In genomic region chr17:6812851-6813191, GRCm38 (mm10) we compare ENCODE assay signal across 11 mouse cellular contexts. TPM values are rescaled to one million over a fixed set of nuclear protein-coding genes. Genes with fewer than 3 reads are reported as not detected.
A peak's percentile ranks its signal among the peaks of the same experiment; 100 is the strongest.
DNase-seq lines count a peak whose midpoint lies in the region; ATAC-seq and TF ChIP-seq lines count a peak whose summit lies in the region.
"Had no signal": no experiment of that assay in that cellular context is flagged by ENCODE, and none has a peak within 500 bp of the region (broad histone marks: within the 10 kb centered on the region; RNA-seq: fewer than 3 reads in every experiment).

No protein-coding gene starts in this region.

- no peaks in the 10 kb centered on the region for H3K9me3 ChIP-seq in limb, embryonic 11.5 days (ENCODE audit: control insufficient read depth, low read length)
- H3K9me3 ChIP-seq in limb, embryonic 10.5 days (replicated peaks), result no peaks in the 10 kb centered on the region
- H3K9me3 ChIP-seq in neural tube, embryonic 14.5 days (ENCODE audit: control insufficient read depth, low read length), result no peaks in the 10 kb centered on the region
- H3K9me3 ChIP-seq: G1E; midbrain, embryonic 12.5 days had no signal

- no peaks in the 10 kb centered on the region for H3K27me3 ChIP-seq in limb, embryonic 11.5 days (ENCODE audit: control insufficient read depth, insufficient read depth, low read length)
- H3K27me3 ChIP-seq in limb, embryonic 10.5 days (ENCODE audit: low read depth, poor library complexity, severe bottlenecking), result no peaks in the 10 kb centered on the region
- H3K27me3 ChIP-seq in neural tube, embryonic 14.5 days (ENCODE audit: control insufficient read depth, insufficient read depth, low read length), result no peaks in the 10 kb centered on the region

- DNase-seq in limb, embryonic 11.5 days (ENCODE audit: low spot score), result peak; percentile 37
- no peak for DNase-seq in limb, embryonic 10.5 days (ENCODE audit: low spot score)
- peak; percentile 39 for DNase-seq in embryo, embryonic 11 days
- peak; percentile 79 to 85 for DNase-seq in kidney, adult 8-10 months
- DNase-seq in gastrocnemius, postnatal 10 days, result no peak
- DNase-seq in gastrocnemius, adult 2 months, result no peak
- no peak for DNase-seq in gastrocnemius, postnatal 14 days
- DNase-seq: heart, postnatal 4 days had no signal

- no peak for ATAC-seq in limb, embryonic 11.5 days (ENCODE audit: insufficient number of reproducible peaks, low FRiP score, low TSS enrichment, low read depth)
- ATAC-seq in neural tube, embryonic 14.5 days (ENCODE audit: low read depth), result peak; percentile 74; the same call in 1 of the 2 replicates

- no peak overlapping the region for H3K27ac ChIP-seq in limb, embryonic 11.5 days (replicated peaks; ENCODE audit: low read depth, low read length)
- H3K27ac ChIP-seq in limb, embryonic 10.5 days, result no peak overlapping the region
- H3K27ac ChIP-seq in neural tube, embryonic 14.5 days (ENCODE audit: low read depth, low read length), result no peak overlapping the region
- H3K27ac ChIP-seq in gastrocnemius, adult 2 months, result no peak overlapping the region
- H3K27ac ChIP-seq: midbrain, embryonic 12.5 days had no signal

- H3K9ac ChIP-seq in limb, embryonic 11.5 days (ENCODE audit: low read length), result no peak overlapping the region
- H3K9ac ChIP-seq in neural tube, embryonic 14.5 days (replicated peaks; ENCODE audit: low read depth, low read length), result no peak overlapping the region
- H3K9ac ChIP-seq: midbrain, embryonic 12.5 days had no signal

- H3K36me3 ChIP-seq in limb, embryonic 11.5 days (ENCODE audit: control insufficient read depth, insufficient read depth, low read length), result no peaks in the 10 kb centered on the region
- no peaks in the 10 kb centered on the region for H3K36me3 ChIP-seq in limb, embryonic 10.5 days
- H3K36me3 ChIP-seq in neural tube, embryonic 14.5 days (ENCODE audit: control insufficient read depth, insufficient read depth, low read length), result no peaks in the 10 kb centered on the region
- H3K36me3 ChIP-seq: G1E; midbrain, embryonic 12.5 days had no signal

- intact Hi-C loops in gastrocnemius, adult 2 months (cut with DNase I), result no loop called here
- intact Hi-C loops in gastrocnemius, postnatal 14 days (cut with DNase I; ENCODE audit: low total_unique reads), result no loop called here

- no peak overlapping the region for H3K4me3 ChIP-seq in limb, embryonic 11.5 days (ENCODE audit: low read depth, low read length)
- H3K4me3 ChIP-seq in limb, embryonic 10.5 days, result no peak overlapping the region
- H3K4me3 ChIP-seq in neural tube, embryonic 14.5 days (ENCODE audit: low read depth, low read length), result no peak overlapping the region
- H3K4me3 ChIP-seq in gastrocnemius, adult 2 months, result no peak overlapping the region
- H3K4me3 ChIP-seq: midbrain, embryonic 12.5 days had no signal

- no peaks in the 10 kb centered on the region; the same call in 1 of the 2 replicates for H3K4me1 ChIP-seq in limb, embryonic 11.5 days (ENCODE audit: control insufficient read depth, insufficient read depth, low read length)
- peaks cover 20% of the 10 kb centered on the region for H3K4me1 ChIP-seq in limb, embryonic 10.5 days
- no peaks in the 10 kb centered on the region for H3K4me1 ChIP-seq in neural tube, embryonic 14.5 days (ENCODE audit: control insufficient read depth, insufficient read depth, low read length)

- WGBS in limb, embryonic 11.5 days, result 26% methylated on average over 3 of the region's 3 CpGs
- WGBS in limb, embryonic 10.5 days, result 19% methylated on average over 3 of the region's 3 CpGs
- WGBS in neural tube, embryonic 14.5 days, result 4% methylated on average over 3 of the region's 3 CpGs

- H3K4me2 ChIP-seq in limb, embryonic 11.5 days (ENCODE audit: low read depth, severe bottlenecking), result no peak overlapping the region
- no peak overlapping the region for H3K4me2 ChIP-seq in neural tube, embryonic 14.5 days (ENCODE audit: low read depth, low read length)
- H3K4me2 ChIP-seq: midbrain, embryonic 12.5 days had no signal

- no peak for TF ChIP-seq CTCF in gastrocnemius, adult 2 months (IDR thresholded peaks at IDR 0.05)

RNA-seq across cellular contexts. Expression of gene Ezr, which starts 30.2 kb away (rescaled TPM):
- 25.6 and 26.9 TPM in 2 replicates for polyA plus RNA-seq in limb, embryonic 11.5 days (2014; fragmentation: Nextera tagmentation; extraction: Ambion mirVana)
- polyA plus RNA-seq in limb, embryonic 10.5 days (2016; fragmentation: Nextera tagmentation; extraction: Ambion mirVana), result 24.8 and 26.2 TPM in 2 replicates
- polyA plus RNA-seq in neural tube, embryonic 14.5 days (2014; fragmentation: Nextera tagmentation; extraction: Ambion mirVana), result 50.5 and 62.8 TPM in 2 replicates
- total RNA-seq in gastrocnemius, postnatal 10 days (2021), result 10 to 100 TPM; 24.0 to 24.9 TPM
- 1 to 10 TPM; 1.5 to 1.9 TPM for total RNA-seq in gastrocnemius, adult 2 months (2021)
- total RNA-seq in gastrocnemius, postnatal 14 days (2021), result 10 to 100 TPM; 10.3 to 16.5 TPM

Comparison
In these comparisons a context has a peak if more than half of its experiments do, and no peak if none do; other contexts are left out.
1. DNase-seq: peak in limb, embryonic 11.5 days (single experiment), embryo, embryonic 11 days (single experiment) and kidney, adult 8-10 months (2 of 2); none in limb, embryonic 10.5 days (single experiment), gastrocnemius, postnatal 10 days (single experiment), gastrocnemius, adult 2 months (single experiment) and gastrocnemius, postnatal 14 days (single experiment).